Mouse (Mus musculus): ENCODE measurements around the gene Ssh2.

DNA sequence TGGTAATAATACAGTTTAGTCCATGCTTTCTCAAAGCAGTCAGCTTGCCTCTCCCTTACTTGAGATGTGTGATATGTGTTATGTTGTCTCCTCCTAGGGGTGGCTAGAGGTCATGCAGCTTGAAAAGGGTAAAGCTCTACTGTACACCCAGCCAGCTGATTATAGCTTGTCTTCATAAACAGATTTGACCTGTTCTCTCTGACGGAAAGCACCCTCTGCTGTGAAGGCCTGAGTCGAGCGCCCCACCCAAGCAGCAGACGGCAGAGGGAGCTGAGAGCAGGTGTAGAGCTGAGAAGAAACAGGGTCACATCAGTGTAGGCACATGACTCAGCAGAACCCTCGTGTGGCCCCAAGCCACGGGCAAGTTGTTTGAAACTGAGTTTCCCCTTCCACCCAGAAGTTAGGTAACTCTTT, 230.5 kb downstream of the Ssh2 start:
- TF ChIP-seq CTCF (IDR thresholded peaks at IDR 0.05; ENCODE audit: borderline replicate concordance, extremely low read depth, insufficient read depth, insufficient read length), result peak; percentile 64; the same call in 1 of the 2 replicates
- no peak for TF ChIP-seq POLR2A (IDR thresholded peaks at IDR 0.05; ENCODE audit: borderline replicate concordance, extremely low read depth, insufficient read depth, insufficient read length, poor library complexity, severe bottlenecking)

Measured in brain, embryonic 14.5 days (tissue).